12 mouse cellular contexts compared by ENCODE assay signal in the genomic region with DNA sequence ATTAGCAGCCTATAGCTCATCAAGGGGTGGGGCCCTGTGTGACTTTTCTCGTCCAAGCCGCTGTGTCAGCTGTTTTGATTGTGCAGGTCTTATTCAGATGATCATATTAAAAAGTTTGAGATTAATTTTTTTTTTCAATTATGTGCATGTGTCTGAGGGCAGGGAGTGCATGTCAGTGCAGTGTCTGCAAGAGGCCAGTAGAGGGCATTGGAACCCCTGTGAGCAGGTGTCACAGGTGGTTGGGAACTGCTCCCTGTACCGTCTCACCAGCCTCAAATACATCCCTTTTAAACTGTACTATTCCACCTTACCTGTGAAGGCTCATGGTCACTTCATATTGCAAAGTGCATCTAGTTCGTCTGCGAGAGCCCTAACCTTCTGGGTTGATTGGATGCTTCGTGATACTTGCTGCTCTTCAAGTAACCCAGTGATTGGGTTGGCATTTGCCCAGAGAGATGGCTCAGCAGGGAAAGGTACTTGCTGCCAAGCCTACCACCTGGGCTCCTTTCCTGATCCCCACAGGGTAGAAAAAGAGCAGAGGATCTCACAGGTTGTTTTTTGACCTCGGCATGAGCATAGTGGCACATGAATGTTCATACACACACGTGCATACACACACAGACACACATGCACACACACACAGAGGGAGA.
A peak's percentile ranks its signal among the peaks of the same experiment; 100 is the strongest.
DNase-seq lines count a peak whose midpoint lies in the region; ATAC-seq and TF ChIP-seq lines count a peak whose summit lies in the region.
"Had no signal": no experiment of that assay in that cellular context is flagged by ENCODE, and none has a peak within 500 bp of the region (broad histone marks: within the 10 kb centered on the region; RNA-seq: fewer than 3 reads in every experiment).

No protein-coding gene starts in this region.

- 38% methylated on average over 8 of the region's 8 CpGs for WGBS in heart, postnatal 0 days
- WGBS in heart, embryonic 10.5 days: 39% methylated on average over 8 of the region's 8 CpGs
- 44% methylated on average over 8 of the region's 8 CpGs for WGBS in stomach, postnatal 0 days

- no peak for DNase-seq in heart, postnatal 0 days (ENCODE audit: low spot score)
- DNase-seq in heart, embryonic 10.5 days (ENCODE audit: low spot score): no peak
- no peak for DNase-seq in testis, postnatal 10 days (ENCODE audit: low spot score)
- DNase-seq in embryo, embryonic 11 days: peak; percentile 32
- DNase-seq in stomach, postnatal 0 days (ENCODE audit: low spot score): no peak
- DNase-seq in gastrocnemius, postnatal 25 days: no peak
- DNase-seq: heart, adult 18-20 months had no signal

- H3K4me2 ChIP-seq in heart, postnatal 0 days (ENCODE audit: low read depth, low read length): no peak overlapping the region
- H3K4me2 ChIP-seq in stomach, postnatal 0 days (replicated peaks; ENCODE audit: low read depth): no peak overlapping the region
- H3K4me2 ChIP-seq: limb, embryonic 12.5 days; midbrain, embryonic 12.5 days had no signal

- H3K9me3 ChIP-seq in heart, postnatal 0 days (replicated peaks; ENCODE audit: control insufficient read depth, low read length): 0 out of 2 replicates have a peak, but pooled peaks cover 5% of the 10 kb centered on the region
- no peaks in the 10 kb centered on the region for H3K9me3 ChIP-seq in heart, embryonic 10.5 days
- H3K9me3 ChIP-seq in stomach, postnatal 0 days (ENCODE audit: control insufficient read depth, low read length): no peaks in the 10 kb centered on the region
- H3K9me3 ChIP-seq: midbrain, embryonic 12.5 days had no signal

- H3K4me3 ChIP-seq in heart, postnatal 0 days (ENCODE audit: low read depth, low read length): no peak overlapping the region
- no peak overlapping the region for H3K4me3 ChIP-seq in heart, embryonic 10.5 days
- H3K4me3 ChIP-seq in testis, adult 2 months (ENCODE audit: control insufficient read depth, low read depth, low read length): no peak overlapping the region
- H3K4me3 ChIP-seq in stomach, postnatal 0 days (ENCODE audit: low read depth, low read length): no peak overlapping the region
- H3K4me3 ChIP-seq: erythroblast, embryonic 14.5 days; limb, embryonic 12.5 days; midbrain, embryonic 12.5 days had no signal

- no peak for TF ChIP-seq POLR2A in testis, adult 2 months (IDR thresholded peaks at IDR 0.05; ENCODE audit: control insufficient read depth, low read depth, low read length)

- peak; percentile 10; the same call in 1 of the 2 replicates for TF ChIP-seq CTCF in heart, postnatal 0 days (IDR thresholded peaks at IDR 0.05; ENCODE audit: low read depth)
- TF ChIP-seq CTCF in testis, adult 2 months (IDR thresholded peaks at IDR 0.05; ENCODE audit: control insufficient read depth, insufficient read depth, insufficient replicate concordance, low read depth, low read length): peak; percentile 53; the same call in 1 of the 2 replicates
- TF ChIP-seq CTCF in stomach, postnatal 0 days (IDR thresholded peaks at IDR 0.05; ENCODE audit: low read depth): peak; percentile 49

- H3K27ac ChIP-seq in heart, postnatal 0 days (ENCODE audit: low read depth): no peak overlapping the region
- no peak overlapping the region for H3K27ac ChIP-seq in heart, embryonic 10.5 days
- no peak overlapping the region for H3K27ac ChIP-seq in testis, adult 2 months (ENCODE audit: control insufficient read depth, insufficient read depth, low read depth, low read length)
- no peak overlapping the region for H3K27ac ChIP-seq in stomach, postnatal 0 days (replicated peaks)
- H3K27ac ChIP-seq: limb, embryonic 12.5 days; midbrain, embryonic 12.5 days had no signal

- no peaks in the 10 kb centered on the region for H3K36me3 ChIP-seq in heart, postnatal 0 days (replicated peaks; ENCODE audit: control insufficient read depth, insufficient read depth, low read length)
- H3K36me3 ChIP-seq in heart, embryonic 10.5 days: no peaks in the 10 kb centered on the region
- H3K36me3 ChIP-seq in testis, adult 2 months (ENCODE audit: control insufficient read depth, insufficient read depth, low read length): no peaks in the 10 kb centered on the region
- H3K36me3 ChIP-seq in stomach, postnatal 0 days (ENCODE audit: control insufficient read depth, insufficient read depth, low read length): no peaks in the 10 kb centered on the region
- H3K36me3 ChIP-seq: limb, embryonic 12.5 days; midbrain, embryonic 12.5 days had no signal

- no peaks in the 10 kb centered on the region for H3K4me1 ChIP-seq in heart, postnatal 0 days (ENCODE audit: control insufficient read depth, insufficient read depth)
- no peaks in the 10 kb centered on the region for H3K4me1 ChIP-seq in heart, embryonic 10.5 days
- no peaks in the 10 kb centered on the region for H3K4me1 ChIP-seq in testis, adult 2 months (ENCODE audit: control insufficient read depth, insufficient read depth, low read length)
- H3K4me1 ChIP-seq in stomach, postnatal 0 days (replicated peaks; ENCODE audit: control insufficient read depth, insufficient read depth): no peaks in the 10 kb centered on the region
- H3K4me1 ChIP-seq: limb, embryonic 12.5 days; midbrain, embryonic 12.5 days had no signal

- H3K9ac ChIP-seq in heart, postnatal 0 days (replicated peaks; ENCODE audit: low read depth, low read length): no peak overlapping the region
- H3K9ac ChIP-seq in stomach, postnatal 0 days (ENCODE audit: low read length): no peak overlapping the region
- H3K9ac ChIP-seq: limb, embryonic 12.5 days; midbrain, embryonic 12.5 days had no signal

- ATAC-seq in heart, postnatal 0 days (ENCODE audit: insufficient read depth, low read depth): no peak
- ATAC-seq in stomach, postnatal 0 days (ENCODE audit: low FRiP score, low TSS enrichment): no peak
- no peak for ATAC-seq in megakaryocyte-erythroid progenitor cell, adult 5-6 weeks (replicated peaks; ENCODE audit: low FRiP score, low TSS enrichment, poor library complexity, severe bottlenecking)

- no peaks in the 10 kb centered on the region for H3K27me3 ChIP-seq in heart, postnatal 0 days (ENCODE audit: control insufficient read depth, insufficient read depth, low read length)
- H3K27me3 ChIP-seq in heart, embryonic 10.5 days (ENCODE audit: insufficient read depth, poor library complexity, severe bottlenecking): no peaks in the 10 kb centered on the region
- H3K27me3 ChIP-seq in testis, adult 2 months (ENCODE audit: control insufficient read depth, insufficient read depth, low read length): no peaks in the 10 kb centered on the region
- H3K27me3 ChIP-seq in stomach, postnatal 0 days (ENCODE audit: control insufficient read depth, insufficient read depth, low read length): no peaks in the 10 kb centered on the region
- H3K27me3 ChIP-seq: limb, embryonic 12.5 days; midbrain, embryonic 12.5 days had no signal

- no peak for TF ChIP-seq EP300 in heart, postnatal 0 days (IDR thresholded peaks at IDR 0.05; ENCODE audit: low read depth)
- TF ChIP-seq EP300 in stomach, postnatal 0 days (optimal IDR thresholded peaks at IDR 0.05): no peak
